22 mouse cellular contexts compared by ENCODE assay signal in the genomic region with DNA sequence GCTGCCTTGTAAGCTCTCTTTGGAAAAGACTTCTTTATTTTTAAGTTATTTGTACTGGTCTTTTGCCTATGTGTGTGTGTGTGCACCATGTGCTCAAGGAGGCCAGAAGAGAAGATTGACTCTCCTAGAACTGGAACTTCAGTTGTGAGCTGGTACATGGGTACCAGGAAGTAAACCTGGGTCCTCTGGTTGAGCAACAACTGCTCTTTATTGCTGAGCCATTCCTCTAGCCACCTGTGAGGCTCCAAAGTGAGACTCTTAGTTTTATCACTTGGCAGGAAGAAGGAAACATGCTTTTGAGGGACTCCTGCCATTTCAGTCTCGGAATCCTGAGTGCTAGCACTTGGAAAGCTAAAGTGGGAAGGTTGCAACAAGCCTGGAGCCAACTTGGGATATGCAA. TPM values are rescaled to one million over a fixed set of nuclear protein-coding genes. Genes with fewer than 3 reads are reported as not detected.
A peak's percentile ranks its signal among the peaks of the same experiment; 100 is the strongest.
DNase-seq lines count a peak whose midpoint lies in the region; ATAC-seq and TF ChIP-seq lines count a peak whose summit lies in the region.
"Had no signal": no experiment of that assay in that cellular context is flagged by ENCODE, and none has a peak within 500 bp of the region (broad histone marks: within the 10 kb centered on the region; RNA-seq: fewer than 3 reads in every experiment).

No protein-coding gene starts in this region.

- H3K36me3 ChIP-seq in intestine, embryonic 16.5 days (ENCODE audit: control insufficient read depth, insufficient read depth, low read length), result no peaks in the 10 kb centered on the region
- H3K36me3 ChIP-seq in intestine, embryonic 15.5 days, result no peaks in the 10 kb centered on the region
- H3K36me3 ChIP-seq: embryonic facial prominence, embryonic 13.5 days; embryonic facial prominence, embryonic 15.5 days; forebrain, embryonic 10.5 days; forebrain, embryonic 12.5 days had no signal

- no peak for TF ChIP-seq CTCF in lung, adult 2 months (IDR thresholded peaks at IDR 0.05; ENCODE audit: insufficient read depth, low read length)

- H3K4me2 ChIP-seq in intestine, embryonic 16.5 days (ENCODE audit: low read depth, low read length), result no peak overlapping the region
- no peak overlapping the region for H3K4me2 ChIP-seq in intestine, embryonic 15.5 days (replicated peaks)
- H3K4me2 ChIP-seq: embryonic facial prominence, embryonic 13.5 days; embryonic facial prominence, embryonic 15.5 days; forebrain, embryonic 12.5 days had no signal

- WGBS in intestine, embryonic 16.5 days, result 58% methylated on average over 1 of the region's 1 CpGs
- WGBS in intestine, embryonic 15.5 days, result 61% methylated on average over 1 of the region's 1 CpGs
- 40% methylated on average over 1 of the region's 1 CpGs for WGBS in lung, adult 2 months

- H3K27ac ChIP-seq in intestine, embryonic 16.5 days (ENCODE audit: low read length), result no peak overlapping the region
- H3K27ac ChIP-seq in intestine, embryonic 15.5 days, result no peak overlapping the region
- H3K27ac ChIP-seq: embryonic facial prominence, embryonic 13.5 days; embryonic facial prominence, embryonic 15.5 days; forebrain, embryonic 10.5 days; forebrain, embryonic 12.5 days had no signal

- H3K9me3 ChIP-seq in intestine, embryonic 16.5 days (ENCODE audit: control insufficient read depth, low read length), result no peaks in the 10 kb centered on the region
- no peaks in the 10 kb centered on the region for H3K9me3 ChIP-seq in intestine, embryonic 15.5 days
- H3K9me3 ChIP-seq: embryonic facial prominence, embryonic 13.5 days; embryonic facial prominence, embryonic 15.5 days; forebrain, embryonic 10.5 days; forebrain, embryonic 12.5 days had no signal

- peak; percentile 27 for DNase-seq in lung, postnatal 36 days
- no peak for DNase-seq in lung, adult 2 months
- no peak for DNase-seq in frontal cortex, postnatal 10 days (ENCODE audit: low spot score in 2 of 2)
- DNase-seq: adrenal gland, adult 2 months; adrenal gland, postnatal 10 days; adrenal gland, postnatal 25 days; cerebellum, adult 11 months; cerebellum, adult 18-20 months; cerebellum, adult 8-10 months; cerebellum, adult 9-11 months; cerebellum, postnatal 14 days; cerebellum, postnatal 36 days; embryo, embryonic 11 days had no signal

- no peak for TF ChIP-seq POLR2A in lung, adult 2 months (IDR thresholded peaks at IDR 0.05; ENCODE audit: borderline replicate concordance, extremely low read depth, low read depth, low read length)

- H3K4me3 ChIP-seq in intestine, embryonic 16.5 days (ENCODE audit: low read length), result no peak overlapping the region
- H3K4me3 ChIP-seq in intestine, embryonic 15.5 days (replicated peaks), result no peak overlapping the region
- H3K4me3 ChIP-seq in lung, adult 2 months (replicated peaks; ENCODE audit: extremely low read depth, low read depth, low read length), result no peak overlapping the region
- H3K4me3 ChIP-seq: embryonic facial prominence, embryonic 13.5 days; embryonic facial prominence, embryonic 15.5 days; erythroblast, embryonic 14.5 days; forebrain, embryonic 10.5 days; forebrain, embryonic 12.5 days had no signal

- H3K9ac ChIP-seq in intestine, embryonic 16.5 days (ENCODE audit: low read depth, low read length), result no peak overlapping the region
- no peak overlapping the region for H3K9ac ChIP-seq in intestine, embryonic 15.5 days
- H3K9ac ChIP-seq: embryonic facial prominence, embryonic 13.5 days; embryonic facial prominence, embryonic 15.5 days; forebrain, embryonic 12.5 days had no signal

- H3K4me1 ChIP-seq in intestine, embryonic 16.5 days (ENCODE audit: control insufficient read depth, insufficient read depth, low read length), result no peaks in the 10 kb centered on the region
- no peaks in the 10 kb centered on the region for H3K4me1 ChIP-seq in intestine, embryonic 15.5 days (replicated peaks)
- H3K4me1 ChIP-seq in lung, adult 2 months (ENCODE audit: control insufficient read depth, insufficient read depth, low read length), result no peaks in the 10 kb centered on the region
- H3K4me1 ChIP-seq: embryonic facial prominence, embryonic 13.5 days; embryonic facial prominence, embryonic 15.5 days; forebrain, embryonic 10.5 days; forebrain, embryonic 12.5 days had no signal

- no peaks in the 10 kb centered on the region for H3K27me3 ChIP-seq in intestine, embryonic 16.5 days (replicated peaks; ENCODE audit: control insufficient read depth, insufficient read depth, low read length)
- H3K27me3 ChIP-seq in intestine, embryonic 15.5 days (replicated peaks), result no peaks in the 10 kb centered on the region
- H3K27me3 ChIP-seq: embryonic facial prominence, embryonic 13.5 days; embryonic facial prominence, embryonic 15.5 days had no signal

- ATAC-seq in intestine, embryonic 16.5 days, result peak; percentile 56; the same call in 1 of the 2 replicates
- no peak for ATAC-seq in intestine, embryonic 15.5 days
- ATAC-seq: forebrain, embryonic 14.5 days; forebrain, embryonic 16.5 days had no signal

RNA-seq across cellular contexts. Expression of a gene that starts 14.4 kb away (rescaled TPM):
- polyA plus RNA-seq in intestine, embryonic 16.5 days (2015; fragmentation: Nextera tagmentation; extraction: Ambion mirVana), result 15.1 and 15.4 TPM in 2 replicates
- 13.4 and 14.8 TPM in 2 replicates for polyA plus RNA-seq in intestine, embryonic 15.5 days (2015; fragmentation: Nextera tagmentation; extraction: Ambion mirVana)
- polyA plus RNA-seq in lung, adult 2 months (2012; rRNA removed), result 3.4 and 6.4 TPM in 2 replicates
- polyA plus RNA-seq: erythroblast, embryonic 14.5 days had no signal
